Mouse (Mus musculus) adrenal gland, postnatal 4 days (tissue): ENCODE data around the gene Rbm46. TPM values are rescaled to one million over a fixed set of nuclear protein-coding genes. Genes with fewer than 3 reads are reported as not detected.
A peak's percentile ranks its signal among the peaks of the same experiment; 100 is the strongest.

ENCODE experiments used
- DNase-seq, 2 experiments: peaks; one replicate each; pipeline ENCODE4 v3.0.0; 2021 to 2022; ENCODE audit warnings: low spot score in 2 of 2, mixed read lengths in 2 of 2
- long read RNA-seq, 2 experiments: library from polyadenylated mRNA; stranded (forward); transcript quantifications; one replicate each; pipeline ENCODE4 v2.0.0; 2021
- total RNA-seq, 2 experiments: library from RNA; stranded (reverse); gene quantifications; 2 replicates each; pipeline ENCODE4 v1.2.3; 2021

The Rbm46 gene
- 1 to 10 TPM; 1.1 to 1.2 TPM for total RNA-seq
- long read RNA-seq, experiment 1, partial matches to known transcripts, result 1 of 4 reads
- long read RNA-seq, experiment 1, other reads (novel, unspliced or antisense), result 3 of 4 reads
- long read RNA-seq, experiment 2, result 0 reads

DNA sequence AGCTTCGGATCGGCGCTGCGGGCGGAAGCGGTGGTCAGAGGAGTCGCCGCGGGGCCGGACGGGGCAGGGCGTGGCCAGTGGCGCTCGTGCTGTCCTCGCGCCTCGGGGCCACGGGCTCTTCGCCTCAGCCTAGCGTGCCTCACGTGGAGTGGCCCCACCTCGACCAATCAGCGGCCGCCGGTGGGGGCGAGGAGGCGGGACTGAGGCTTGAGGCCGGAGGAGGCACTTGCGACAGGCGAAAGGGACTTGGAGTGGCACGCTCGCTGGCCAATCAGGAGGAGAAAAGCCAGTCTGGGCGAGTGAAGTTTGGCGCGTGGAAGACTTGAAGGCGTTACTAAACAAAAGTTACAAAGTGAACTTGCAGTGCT is at the start of gene Rbm46:
Rbm46 (minus strand) TSS at position 112 of the 368 bp plus-strand sequence.
- DNase-seq, result peak; percentile 40 to 41

DNA sequence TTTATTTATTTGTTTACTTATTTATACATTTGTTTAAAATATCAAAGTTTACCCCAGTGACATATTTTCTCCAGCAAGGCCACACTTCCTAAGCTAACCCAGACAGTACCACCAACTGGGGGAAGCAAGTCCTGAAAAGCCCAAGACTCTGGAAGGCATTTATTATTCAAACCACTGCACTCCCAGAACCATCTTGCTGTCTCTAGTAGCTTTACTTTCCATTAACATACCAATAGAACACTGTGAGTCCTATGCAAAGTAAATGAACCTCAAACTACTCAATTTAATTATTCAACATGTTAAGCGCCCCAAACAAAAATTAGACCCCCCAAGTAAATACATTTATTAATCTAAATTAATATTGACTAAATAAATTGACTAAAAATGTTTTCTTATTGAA is 39.3 kb upstream of the Rbm46 start:
- no peak for DNase-seq

DNA sequence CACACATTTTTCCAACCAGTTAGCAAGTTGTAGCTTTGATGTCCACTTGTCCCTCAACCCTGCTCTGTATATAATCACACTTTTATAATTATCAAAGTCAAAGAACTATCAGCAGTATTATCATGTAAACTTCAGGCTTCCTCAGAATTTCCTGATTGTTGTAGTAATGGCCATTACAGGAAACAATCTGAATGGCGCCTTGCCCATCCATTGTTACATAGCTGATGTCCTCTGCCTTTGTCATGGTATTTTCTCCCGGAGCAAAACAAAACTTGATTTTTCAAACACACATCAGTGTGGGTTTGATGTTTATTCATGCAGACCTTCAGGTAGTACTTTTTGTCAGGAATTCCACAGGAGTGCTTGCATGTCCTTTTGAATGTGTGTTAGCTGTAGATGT is 32.4 kb upstream of the Rbm46 start:
- no peak for DNase-seq

DNA sequence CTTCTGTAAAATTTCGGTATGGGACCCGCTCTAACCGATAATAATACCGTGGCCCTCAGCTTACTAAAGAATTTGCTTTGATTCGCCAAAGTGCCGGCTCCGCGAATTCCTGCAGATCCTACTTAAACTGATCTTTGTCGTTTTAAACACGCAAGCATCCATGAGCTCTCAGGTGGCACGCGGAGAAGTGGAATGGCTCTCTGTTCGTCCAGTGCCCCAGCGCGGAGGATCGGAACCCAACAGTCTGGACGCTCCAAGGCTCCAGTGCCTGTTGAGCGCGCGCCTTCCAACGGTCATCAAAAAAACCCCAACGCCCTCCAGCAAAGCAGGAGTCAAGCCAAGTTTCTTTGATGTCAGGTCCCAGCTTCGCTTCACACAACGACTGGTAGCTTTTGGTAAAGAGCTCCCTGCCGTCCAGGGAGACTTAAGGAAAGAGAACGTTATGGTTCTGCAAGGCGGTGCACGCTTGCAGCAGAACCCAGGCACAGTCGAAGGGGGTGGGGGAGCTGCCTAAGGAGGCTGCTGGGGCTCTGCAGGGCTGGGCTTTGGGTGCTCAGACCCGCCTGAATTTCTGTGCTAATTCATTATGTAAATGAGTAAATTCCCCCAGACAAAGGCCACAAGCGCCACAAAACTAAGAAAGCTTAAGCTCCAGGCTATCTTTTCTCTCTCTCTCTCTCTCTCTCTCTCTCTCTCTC is 28.1 kb upstream of the Rbm46 start:
- no peak for DNase-seq

DNA sequence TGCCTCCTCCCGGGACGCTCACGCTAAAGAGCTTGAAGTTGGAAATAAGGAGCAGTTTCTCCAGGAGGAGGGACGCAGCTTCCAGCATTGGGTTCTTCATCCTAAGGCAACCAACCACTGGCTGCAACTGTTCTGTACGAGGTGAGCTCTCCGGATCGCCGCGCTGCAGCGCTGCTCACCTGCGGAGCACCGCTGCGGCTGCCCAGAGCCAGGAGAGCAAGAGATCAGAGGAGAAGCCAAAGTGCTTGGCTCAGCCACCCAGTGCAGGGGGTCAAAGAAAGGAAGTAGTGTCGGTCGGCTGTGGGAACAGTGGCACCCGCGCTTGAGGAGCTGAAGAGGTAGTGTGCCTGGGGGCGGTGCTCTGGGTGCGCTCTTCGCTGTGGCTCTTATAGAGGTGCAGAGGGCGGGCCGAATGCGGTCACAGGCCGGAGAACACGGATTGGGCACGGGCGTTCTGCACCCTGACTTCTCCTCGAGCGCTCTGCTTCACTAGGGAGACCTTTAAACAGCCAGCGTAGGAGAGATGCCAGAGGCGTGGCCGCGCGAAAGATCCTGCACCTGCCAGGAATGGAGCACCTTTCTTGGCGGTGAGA is 27.4 kb upstream of the Rbm46 start, which contains the start of gene Lrat:
Lrat (minus strand) TSS at position 361 of the 593 bp plus-strand sequence.
- no peak for DNase-seq

DNA sequence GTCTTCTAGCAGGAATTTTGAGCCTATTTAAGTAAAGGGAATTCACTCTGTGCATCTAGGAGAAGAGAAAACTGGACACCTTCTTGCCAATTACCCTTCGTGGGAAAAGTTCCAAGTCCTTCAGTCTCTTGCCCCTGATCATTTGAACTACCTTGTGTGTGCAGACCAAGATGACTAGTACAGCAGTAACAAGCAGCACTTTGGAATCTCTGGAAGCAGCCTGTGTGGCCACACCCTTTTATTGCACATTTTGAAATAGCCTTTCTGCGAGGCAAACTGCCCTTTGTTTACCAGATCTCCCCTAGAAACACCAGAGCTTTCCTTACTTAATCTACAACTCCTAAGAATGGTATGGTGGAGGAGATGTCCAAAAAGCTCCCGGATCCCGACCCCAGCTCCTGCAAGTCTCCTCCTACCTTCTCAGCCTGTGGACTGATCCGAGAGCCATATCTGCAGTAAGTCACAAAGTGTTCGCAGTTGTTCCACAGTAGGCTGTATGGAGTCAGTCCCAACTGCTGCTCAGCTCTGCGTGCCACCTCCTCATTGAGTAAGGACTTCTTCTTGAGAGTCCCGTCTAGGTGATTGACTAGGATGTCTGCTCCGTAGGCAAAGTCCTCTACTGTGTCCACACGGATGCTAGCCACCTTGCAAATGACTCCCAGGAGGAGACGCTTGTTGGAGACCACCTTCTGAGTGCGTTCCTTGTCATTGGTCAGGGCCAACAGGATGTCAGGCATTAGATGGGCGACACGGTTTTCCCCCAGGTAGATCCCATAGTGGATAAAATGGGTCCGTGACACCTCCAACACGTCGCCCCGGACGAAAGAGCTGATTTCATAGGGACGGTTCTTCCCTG is 26.7 kb upstream of the Rbm46 start:
- DNase-seq, result no peak

DNA sequence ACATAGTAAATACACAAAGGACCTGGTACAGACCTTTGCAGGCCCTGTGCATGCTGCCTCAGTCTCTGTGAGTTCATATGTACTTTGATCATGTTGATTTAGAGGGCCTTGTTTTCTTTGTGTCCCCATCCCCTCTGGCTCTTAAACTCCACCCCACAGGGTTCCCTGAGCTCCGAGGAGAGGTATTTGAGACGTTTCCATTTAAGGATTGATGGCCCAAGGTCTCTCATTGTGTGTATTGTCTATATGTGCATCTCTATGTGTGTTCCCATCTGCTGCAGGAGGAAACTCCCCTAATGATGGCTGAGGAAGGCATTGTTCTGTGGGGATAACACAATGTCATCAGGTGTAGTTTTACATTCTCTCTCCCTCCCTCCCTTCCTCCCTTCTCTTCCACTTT is 12.6 kb upstream of the Rbm46 start:
- DNase-seq, result no peak

DNA sequence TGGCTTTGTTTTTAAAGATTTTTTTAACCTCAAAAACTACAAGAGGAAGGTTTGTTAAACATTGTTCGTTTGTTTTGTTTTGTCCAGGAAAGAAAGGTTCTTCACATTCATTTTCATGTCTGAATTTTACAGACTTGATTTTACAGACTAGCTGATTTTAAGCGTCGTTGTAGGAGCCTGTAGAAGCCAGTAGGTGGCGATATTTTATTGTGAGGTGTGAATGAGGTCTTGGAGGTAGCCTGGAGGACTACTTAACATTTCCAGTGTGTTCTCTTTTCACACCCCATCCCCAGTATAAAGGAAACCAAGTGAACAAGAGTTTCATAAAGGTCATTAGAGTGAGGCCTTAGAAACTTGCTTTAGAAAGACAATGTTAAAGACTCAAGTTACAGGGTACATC is 975 bp upstream of the Rbm46 start:
- DNase-seq, result no peak

DNA sequence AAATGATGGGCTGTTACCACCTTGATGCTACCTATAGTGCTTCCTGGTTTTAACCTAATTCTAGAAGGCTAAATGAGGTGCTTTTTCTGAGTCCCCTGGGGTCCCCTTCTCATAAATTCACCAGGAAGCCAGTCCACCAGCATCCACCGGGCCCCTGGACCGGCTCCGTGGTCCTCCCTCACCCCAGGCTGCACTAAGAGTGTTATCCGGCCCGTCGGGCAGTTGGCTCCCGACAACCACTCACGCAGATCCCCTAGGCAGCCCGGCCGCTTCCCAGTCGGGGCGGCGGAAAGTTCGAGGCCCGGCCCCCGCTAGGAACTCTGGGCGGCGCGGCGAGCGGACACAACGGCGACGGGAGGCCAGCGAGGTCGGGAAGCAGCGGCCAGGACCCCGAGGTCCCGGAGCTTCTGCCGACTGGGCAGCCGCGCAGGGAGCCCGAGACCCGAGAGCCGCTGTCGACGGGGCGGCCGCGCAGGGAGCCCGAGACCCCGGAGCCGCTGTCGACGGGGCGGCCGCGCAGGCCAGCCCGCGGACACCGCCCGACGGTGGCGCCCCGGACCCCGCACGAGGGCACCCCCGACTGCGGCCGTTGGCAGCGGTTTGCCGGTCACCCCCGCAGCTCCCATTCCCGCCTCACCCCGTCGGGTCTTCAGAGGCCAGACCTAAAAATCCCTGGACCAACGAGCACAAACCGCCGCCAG is 462 bp downstream of the Rbm46 start:
- no peak for DNase-seq

DNA sequence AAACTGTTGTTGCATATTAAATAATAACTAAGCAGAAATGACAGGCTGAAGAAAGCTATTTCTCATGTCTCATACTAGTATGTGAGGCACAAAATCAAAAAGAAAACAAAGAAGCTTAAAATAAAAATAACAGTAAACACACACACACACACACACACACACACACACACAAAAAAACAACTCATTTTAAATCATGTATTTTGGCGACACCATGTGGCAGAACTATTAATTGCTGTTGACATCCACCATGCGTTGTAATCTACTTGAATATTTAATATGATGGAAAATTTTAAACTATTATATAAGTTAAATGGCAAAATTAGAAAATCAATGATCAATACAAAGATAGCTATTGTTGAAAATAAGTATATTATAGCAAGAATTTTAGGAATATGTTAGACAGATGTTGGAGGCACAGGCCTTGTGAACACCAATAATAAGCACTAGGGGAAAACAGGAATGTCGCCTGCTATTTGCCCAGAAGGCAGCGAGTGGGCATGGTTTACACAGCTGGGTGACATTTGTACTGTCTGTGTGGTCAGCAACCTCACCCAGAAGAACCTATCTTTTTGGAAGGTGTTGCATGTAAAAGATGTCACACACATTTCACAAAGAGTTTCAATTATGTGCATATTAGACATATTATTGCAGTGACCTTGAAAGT is 18.7 kb downstream of the Rbm46 start:
- DNase-seq, result no peak

DNA sequence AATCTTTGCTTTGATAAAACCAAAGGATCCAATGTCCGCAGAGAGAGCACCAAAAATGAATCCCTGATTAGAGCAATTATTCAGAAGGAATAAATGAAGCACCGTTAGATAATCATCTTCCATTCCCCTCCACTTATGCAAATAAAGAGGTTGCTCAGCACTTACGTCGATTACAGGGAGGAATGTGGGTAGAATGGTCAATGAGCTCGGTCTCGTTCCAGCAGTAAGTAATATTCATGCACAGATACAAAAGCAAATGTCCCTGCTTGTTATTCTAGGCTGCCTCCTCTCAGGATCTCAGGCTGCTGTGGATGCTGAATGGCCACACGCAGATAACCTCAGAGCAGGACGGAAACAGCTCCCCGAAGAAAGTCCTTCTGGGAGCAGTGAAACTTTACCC is 51.1 kb downstream of the Rbm46 start:
- DNase-seq, result no peak

DNA sequence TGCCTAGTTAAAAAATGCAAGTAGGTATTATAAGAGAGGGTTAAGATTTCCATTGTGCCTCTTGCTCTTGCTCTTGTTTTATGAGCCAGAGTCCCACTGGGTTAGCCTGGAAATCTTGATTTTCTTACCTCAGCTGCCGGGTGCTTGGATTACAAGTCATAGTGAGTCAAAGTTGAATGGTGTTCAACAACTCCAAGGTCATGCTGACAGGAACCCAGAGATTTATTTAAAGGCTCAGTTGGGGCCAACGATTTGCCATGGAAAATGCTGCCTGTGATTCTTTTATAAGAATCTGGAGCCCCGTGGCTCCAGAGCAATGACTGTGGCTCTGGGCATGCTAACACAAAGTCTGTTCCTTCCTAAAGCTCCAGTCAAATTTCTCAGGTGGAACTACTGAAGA is 64.4 kb downstream of the Rbm46 start:
- DNase-seq, result no peak

DNA sequence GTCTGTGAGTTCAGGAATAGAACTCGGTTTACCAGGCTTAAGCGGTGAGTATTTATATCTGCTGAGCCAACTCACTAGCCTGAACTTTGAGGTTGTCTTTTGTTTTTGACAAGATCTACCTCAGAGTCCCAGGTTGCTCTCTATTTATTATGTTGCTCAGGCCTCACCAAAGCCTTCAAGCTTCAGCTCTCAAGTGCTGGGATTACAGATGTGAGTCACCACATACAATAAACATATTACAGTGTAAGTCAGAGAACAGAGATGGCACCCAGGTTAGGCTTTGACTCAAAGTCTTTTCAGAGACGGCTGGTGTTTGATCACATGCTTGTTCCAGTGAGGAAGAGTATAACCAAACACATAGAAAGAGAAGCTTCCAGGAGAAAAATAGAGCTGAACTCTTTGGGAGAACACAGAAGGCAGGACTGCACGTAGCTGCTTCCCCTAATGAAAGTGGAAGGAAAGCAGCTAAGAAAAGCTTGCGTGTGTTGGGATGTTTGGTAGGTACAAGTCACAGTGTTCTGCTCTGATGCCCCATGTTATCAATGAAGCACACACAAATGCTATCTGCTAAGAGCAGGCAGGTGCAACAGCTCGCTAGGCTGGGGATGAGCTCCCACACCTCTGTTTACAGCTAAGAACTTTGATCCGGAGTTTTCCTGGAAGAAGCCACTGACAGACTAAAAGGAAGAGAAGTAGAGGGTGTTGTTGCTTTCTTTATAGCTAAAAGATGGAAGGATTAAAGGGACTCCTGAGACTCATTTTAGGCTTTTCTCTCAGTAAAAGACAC is 65.8 kb downstream of the Rbm46 start:
- no peak for DNase-seq

DNA sequence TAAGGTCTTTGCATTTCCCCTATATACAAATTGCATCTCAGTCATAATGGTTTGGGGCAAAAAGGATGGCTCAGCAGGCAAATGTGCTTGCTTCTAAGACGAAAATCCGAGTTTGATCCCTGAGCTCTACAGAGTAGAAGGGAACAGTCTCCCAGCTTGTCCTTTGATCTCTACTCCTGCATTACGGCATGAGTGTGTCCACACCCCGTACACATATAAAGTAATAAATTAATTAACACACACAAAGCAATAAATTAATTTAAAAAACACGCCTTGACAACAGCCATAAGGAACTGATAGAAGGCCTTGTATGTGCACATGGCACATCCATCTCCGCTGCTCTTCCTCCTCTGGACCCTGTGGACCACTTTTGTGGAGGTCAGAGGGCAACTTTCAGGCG is 66.5 kb downstream of the Rbm46 start:
- no peak for DNase-seq

DNA sequence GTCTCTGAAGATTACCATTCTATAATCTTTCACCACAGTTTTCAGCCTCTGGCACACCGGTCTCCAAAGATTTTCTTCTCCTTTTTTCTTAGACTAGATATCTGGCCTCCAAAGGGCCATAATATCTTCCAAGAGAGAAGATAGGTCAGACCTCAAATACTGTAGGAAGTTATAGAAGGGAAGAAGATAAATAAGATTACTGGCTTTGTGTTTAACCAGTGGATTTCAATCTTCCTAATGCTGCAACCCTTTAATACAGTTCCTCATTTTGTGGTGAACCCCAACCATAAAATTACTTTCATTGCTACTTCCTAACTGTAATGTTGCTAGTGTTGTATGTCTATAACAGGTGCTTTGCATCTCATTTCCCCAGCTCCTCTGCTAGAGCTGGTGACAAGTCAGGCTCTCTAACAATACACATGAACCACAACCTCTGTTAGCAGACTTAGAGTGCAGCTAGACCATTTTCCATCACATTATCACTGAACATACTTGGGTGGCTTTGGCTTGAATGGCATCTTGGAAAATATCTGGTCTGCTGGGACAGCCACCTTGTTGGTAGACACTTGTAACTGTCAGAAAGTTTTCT is 67.9 kb downstream of the Rbm46 start:
- DNase-seq, result no peak

DNA sequence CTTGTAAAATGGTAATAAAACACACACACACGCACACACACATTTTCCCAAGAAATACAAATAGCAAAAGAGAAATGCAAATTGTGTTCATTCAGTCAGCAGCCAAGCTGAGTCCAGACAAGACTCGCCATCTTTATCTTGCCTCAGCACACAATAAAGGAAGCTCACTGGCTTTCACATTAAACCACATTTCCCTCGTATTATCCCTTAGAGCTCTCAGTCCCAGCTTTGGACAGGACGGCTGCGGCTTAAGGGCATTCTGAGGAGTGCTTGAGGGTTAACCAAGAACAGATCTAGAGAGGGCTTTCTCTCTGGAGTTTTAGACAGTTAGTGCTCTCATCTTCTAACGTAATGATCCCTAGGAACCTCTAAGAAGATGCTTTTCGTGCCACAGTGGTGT is 71.0 kb downstream of the Rbm46 start:
- no peak for DNase-seq

DNA sequence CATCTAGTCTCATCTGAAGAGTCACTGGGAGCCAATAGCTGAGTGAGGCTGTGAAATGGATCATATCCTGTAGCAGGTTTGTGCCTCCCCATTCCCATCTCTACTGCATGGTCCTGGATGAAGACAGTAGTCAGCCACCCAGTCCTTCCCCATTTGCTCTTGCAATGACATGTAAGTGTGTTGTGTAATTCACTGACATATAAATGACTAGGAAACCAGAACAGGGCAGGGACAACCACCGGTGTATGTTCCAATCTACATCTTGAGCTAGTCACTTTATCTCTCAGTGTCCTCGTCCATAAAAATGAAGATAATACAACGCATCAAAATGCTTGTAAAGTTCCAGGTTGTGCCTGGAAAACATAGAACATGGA is 75.8 kb downstream of the Rbm46 start:
- no peak for DNase-seq

DNA sequence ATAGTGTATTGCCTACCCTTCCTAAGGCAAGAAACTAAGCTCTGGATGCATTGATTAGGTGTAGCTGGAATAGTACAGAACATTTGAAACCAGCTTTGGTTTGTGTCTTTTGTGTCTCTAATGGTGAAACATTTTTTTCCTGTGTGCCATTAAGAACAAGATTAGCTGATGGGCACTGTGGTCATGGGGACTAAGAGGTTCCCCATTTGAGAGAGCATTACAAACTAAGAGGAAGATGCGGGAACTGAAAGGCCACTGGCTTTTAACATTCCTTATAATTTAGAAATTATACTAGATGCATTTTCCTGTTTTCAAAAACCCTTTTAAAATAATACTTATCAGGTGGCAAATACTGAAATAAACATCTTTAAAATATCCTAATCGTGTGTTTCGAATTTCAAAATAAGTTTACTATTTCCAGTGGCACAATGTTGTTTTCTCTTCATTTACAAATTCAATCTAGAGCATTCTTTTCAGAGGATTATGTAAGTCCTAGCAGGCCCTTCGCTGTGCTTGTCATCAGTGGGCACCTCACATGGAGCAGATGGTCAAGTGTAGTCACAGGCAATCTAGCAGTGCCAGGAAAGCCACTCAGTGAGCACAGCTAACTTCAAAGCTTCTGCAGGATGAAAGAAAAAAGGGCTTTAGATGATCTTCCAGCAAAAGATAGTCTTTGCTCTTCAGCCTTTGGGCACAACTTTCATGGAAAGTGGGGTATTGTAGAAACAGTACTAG is 76.4 kb downstream of the Rbm46 start:
- DNase-seq, result no peak

DNA sequence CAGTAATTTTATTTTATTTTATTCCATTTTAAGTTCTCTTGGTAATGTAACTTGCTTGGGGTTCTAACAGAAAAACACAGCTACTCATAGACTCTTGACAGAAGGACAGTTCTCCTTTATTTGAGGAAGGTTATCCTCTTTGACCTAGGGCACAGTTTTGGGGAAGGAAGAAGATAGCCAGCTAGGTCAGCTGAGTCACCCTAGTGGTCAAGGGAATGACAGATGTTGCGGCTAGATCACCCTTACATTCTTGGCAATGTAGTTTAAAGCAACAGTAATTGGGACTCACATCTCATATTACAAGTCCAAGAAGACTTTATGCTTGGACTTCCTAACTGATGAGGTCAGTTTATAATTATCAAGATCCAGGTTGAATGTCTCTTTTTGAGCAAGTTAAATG is 82.6 kb downstream of the Rbm46 start:
- no peak for DNase-seq
